Mouse (Mus musculus): ENCODE results near the gene H2-T3. TPM values are rescaled to one million over a fixed set of nuclear protein-coding genes. Genes with fewer than 3 reads are reported as not detected.
"Not testable (repeated sequence)": the region's sequence is repeated elsewhere in the genome, so short reads cannot be mapped to it uniquely, and the experiment has no call there.

Gene H2-T3
- polyA plus RNA-seq, 1 experiment from 2014 or later, result 0.08 TPM

DNA sequence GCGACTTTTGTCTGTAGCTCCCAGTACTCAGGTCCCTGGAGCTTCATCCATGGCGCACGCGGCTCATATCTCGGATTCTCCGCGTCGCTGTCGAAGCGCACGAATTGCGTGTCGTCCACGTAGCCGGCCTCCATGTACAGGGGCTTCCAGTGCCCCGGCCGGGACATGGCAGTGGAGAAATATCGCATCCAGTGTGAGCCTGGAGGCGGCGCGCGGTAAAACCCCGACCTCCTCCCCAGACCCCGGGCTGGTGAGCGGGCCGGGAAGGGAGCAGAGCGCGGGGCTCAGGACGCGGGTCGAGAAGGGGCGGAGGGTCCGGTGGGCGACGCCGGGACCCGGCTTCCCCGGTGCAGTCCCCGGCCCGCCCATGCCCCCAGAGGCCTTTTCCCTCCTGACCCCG lies 15.8 kb upstream of the H2-T3 start:
- peak overlapping the region; percentile 51 for H3K4me3 ChIP-seq
- H3K9me3 ChIP-seq, result no peaks in the 10 kb centered on the region
- no peaks in the 10 kb centered on the region for H3K36me3 ChIP-seq
- H3K27ac ChIP-seq (replicated peaks), result no peak overlapping the region
- H3K9ac ChIP-seq, result peak overlapping the region; percentile 63
- H3K27me3 ChIP-seq (replicated peaks), result peaks cover 99% of the 10 kb centered on the region
- peaks cover 12% of the 10 kb centered on the region for H3K4me1 ChIP-seq
- WGBS, result under 1% methylated on average over 27 of the region's 41 CpGs
- H3K4me2 ChIP-seq, result peak overlapping the region; percentile 79
- ATAC-seq (ENCODE audit: extremely low read depth, insufficient number of reproducible peaks, low FRiP score, low TSS enrichment), result no peak

DNA sequence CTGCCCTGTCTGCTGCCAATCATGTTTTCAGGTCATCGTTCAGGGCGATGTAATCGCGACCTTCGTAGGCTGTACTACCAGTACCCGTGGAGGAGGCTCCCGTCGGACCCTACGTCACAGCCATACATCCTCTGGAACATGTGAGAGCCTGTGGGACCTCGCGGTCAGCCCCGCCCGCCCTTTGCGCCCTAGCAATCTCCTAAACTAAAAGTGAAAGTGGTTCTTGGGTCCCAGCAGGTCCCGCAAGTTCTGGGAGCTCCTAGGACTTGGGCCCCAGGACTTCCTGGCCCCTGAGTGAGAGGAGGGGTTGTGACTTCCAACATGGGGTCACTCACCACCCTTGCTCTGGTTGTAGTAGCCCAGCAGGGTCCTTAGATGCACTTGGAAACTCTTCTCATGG lies 15.4 kb upstream of the H2-T3 start:
- Histone ChIP-seq H3K9me3 (no peaks in the 10 kb centered on the region), H3K27me3 (replicated peaks) (peaks cover 98% of the 10 kb centered on the region), H3K4me3 (peak overlapping the region; percentile 51), H3K4me1 (peaks cover 12% of the 10 kb centered on the region), H3K9ac (peak overlapping the region; percentile 63; the same call in 1 of the 2 replicates), H3K27ac (replicated peaks) (no peak overlapping the region), H3K36me3 (no peaks in the 10 kb centered on the region), H3K4me2 (peak overlapping the region; percentile 79)
- WGBS, result under 1% methylated on average over 15 of the region's 15 CpGs
- no peak for ATAC-seq (ENCODE audit: extremely low read depth, insufficient number of reproducible peaks, low FRiP score, low TSS enrichment)

DNA sequence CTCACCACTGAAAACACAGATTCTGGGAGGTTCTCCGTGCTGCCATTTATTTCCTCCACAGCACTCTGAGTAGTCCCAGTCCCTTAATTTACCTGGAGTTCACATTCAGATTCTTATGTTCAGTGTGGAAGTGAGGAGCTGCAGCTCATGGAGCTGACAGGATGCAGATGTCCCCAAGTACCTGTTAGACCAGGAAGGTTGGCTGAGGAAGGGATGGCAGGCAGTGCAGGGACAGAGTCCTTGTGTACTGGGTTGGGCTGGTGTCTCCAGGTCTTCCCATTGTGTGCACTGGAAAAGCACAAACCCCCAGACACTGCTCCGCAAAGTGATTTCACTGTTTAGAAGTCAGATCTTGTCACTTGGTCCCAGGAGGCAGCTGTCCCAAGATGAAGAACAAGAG lies 11.8 kb upstream of the H2-T3 start:
- WGBS, result 81% methylated on average over 2 of the region's 2 CpGs
- H3K4me2 ChIP-seq, result no peak overlapping the region
- H3K27me3 ChIP-seq (replicated peaks), result peaks cover 95% of the 10 kb centered on the region
- ATAC-seq (ENCODE audit: extremely low read depth, insufficient number of reproducible peaks, low FRiP score, low TSS enrichment), result no peak
- no peaks in the 10 kb centered on the region for H3K36me3 ChIP-seq
- H3K27ac ChIP-seq (replicated peaks), result no peak overlapping the region
- H3K4me3 ChIP-seq, result no peak overlapping the region
- peaks cover 12% of the 10 kb centered on the region for H3K4me1 ChIP-seq
- no peak overlapping the region for H3K9ac ChIP-seq
- no peaks in the 10 kb centered on the region for H3K9me3 ChIP-seq

DNA sequence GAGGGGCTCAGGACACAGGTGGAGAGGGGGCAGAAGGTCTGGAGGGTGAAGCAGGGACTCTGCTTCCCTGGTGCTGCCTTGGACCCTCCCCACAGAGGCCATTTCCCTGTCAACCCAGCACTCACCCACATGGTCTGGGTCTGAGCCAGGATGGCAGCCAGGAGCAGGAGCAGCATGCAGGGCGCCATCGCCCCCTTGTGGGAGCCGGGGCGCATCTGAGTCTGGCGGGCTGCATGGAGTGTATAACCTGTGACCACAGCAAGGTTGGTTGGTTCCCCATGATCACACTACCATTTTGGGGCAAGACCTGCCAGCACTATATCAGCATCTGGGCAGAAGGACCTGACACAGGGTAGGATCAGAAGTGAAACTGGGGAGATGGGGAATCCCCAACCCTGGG lies 8.2 kb upstream of the H2-T3 start:
- no peak overlapping the region for H3K4me3 ChIP-seq
- no peak overlapping the region for H3K9ac ChIP-seq
- no peak for ATAC-seq (ENCODE audit: extremely low read depth, insufficient number of reproducible peaks, low FRiP score, low TSS enrichment)
- H3K36me3 ChIP-seq, result no peaks in the 10 kb centered on the region
- 8% methylated on average over 5 of the region's 5 CpGs for WGBS
- no peaks in the 10 kb centered on the region for H3K9me3 ChIP-seq
- H3K27me3 ChIP-seq (replicated peaks), result peaks cover 83% of the 10 kb centered on the region
- H3K27ac ChIP-seq (replicated peaks), result no peak overlapping the region
- no peak overlapping the region for H3K4me2 ChIP-seq
- no peaks in the 10 kb centered on the region for H3K4me1 ChIP-seq

DNA sequence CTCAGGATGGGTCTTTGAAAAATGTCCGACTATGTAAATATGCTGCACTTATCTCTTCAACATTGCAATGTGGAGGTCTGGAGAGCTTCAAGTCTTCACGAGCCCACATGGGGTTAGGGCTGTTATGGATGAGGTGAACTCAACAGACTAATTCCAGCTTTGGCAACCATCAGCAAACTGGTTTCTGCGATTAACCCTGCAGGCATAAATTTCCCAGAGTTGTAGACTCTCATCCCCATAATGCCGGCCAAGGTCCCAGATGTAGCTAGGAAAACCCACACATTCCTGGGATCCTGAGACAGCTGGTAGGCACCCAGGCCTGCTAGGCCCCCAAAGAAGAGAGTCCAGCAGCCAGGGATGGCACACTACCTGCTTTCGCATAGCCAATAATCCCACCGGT lies 4.4 kb upstream of the H2-T3 start:
- no peak overlapping the region for H3K4me3 ChIP-seq
- H3K4me1 ChIP-seq, result no peaks in the 10 kb centered on the region
- no peak overlapping the region for H3K27ac ChIP-seq (replicated peaks)
- H3K36me3 ChIP-seq, result no peaks in the 10 kb centered on the region
- no peak overlapping the region for H3K9ac ChIP-seq
- no peak overlapping the region for H3K4me2 ChIP-seq
- no peak for ATAC-seq (ENCODE audit: extremely low read depth, insufficient number of reproducible peaks, low FRiP score, low TSS enrichment)
- no peaks in the 10 kb centered on the region for H3K9me3 ChIP-seq
- 66% methylated on average over 6 of the region's 6 CpGs for WGBS
- H3K27me3 ChIP-seq (replicated peaks), result peaks cover 83% of the 10 kb centered on the region

DNA sequence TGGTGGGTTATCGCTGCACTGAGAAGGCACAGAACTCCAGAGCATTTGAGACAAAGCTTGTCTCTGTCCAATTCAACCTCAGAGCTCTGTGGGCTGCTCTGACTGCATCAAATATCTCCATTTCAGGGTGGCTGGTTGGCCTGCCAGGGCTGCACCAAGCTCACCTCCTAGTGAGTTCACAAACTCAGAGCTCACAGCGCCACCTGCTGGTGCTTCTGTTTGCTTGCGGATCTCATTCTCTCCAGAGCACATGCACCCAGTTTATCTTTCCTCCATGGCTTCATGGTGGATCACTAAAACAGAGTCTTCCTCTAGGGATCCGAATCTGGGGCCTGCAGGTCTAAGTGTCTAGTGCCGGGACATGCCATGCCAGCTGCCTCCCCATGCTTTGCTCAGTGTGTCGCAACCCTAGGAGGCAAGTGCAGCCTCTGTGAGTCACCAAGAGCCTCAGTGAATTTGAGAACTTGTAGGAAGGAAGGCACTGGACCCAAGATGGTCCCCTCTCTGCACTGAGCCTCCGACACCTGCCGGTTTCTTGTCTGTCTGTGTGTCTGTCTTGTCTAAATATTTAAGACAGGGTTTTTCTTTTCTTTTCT lies 3.6 kb upstream of the H2-T3 start:
- ATAC-seq (ENCODE audit: extremely low read depth, insufficient number of reproducible peaks, low FRiP score, low TSS enrichment), result no peak

DNA sequence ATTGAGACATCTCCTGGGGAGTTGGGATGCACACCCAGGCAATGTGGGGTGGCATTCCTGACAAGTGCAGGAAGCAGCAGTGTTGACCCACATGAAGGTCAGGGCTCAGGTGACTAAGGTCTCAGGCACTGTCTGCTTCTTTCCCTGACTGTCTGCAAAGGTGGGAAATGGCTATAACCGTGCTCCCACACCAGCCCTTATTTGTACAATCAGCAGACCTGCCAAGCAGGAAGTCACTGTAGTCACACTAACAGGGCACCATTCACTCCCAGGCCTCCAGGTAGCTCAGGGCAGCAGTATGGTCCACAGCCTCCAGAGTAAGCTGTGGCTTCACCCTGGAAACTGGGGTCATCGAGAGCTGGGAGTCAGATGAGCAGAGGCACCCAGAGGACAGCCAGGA lies 2.3 kb upstream of the H2-T3 start:
- no peak overlapping the region for H3K4me2 ChIP-seq
- no peak overlapping the region for H3K27ac ChIP-seq (replicated peaks)
- no peak for ATAC-seq (ENCODE audit: extremely low read depth, insufficient number of reproducible peaks, low FRiP score, low TSS enrichment)
- H3K4me3 ChIP-seq, result no peak overlapping the region
- H3K4me1 ChIP-seq, result no peaks in the 10 kb centered on the region
- H3K36me3 ChIP-seq, result no peaks in the 10 kb centered on the region
- no peaks in the 10 kb centered on the region for H3K9me3 ChIP-seq
- peaks cover 84% of the 10 kb centered on the region for H3K27me3 ChIP-seq (replicated peaks)
- 44% methylated on average over 2 of the region's 2 CpGs for WGBS
- H3K9ac ChIP-seq, result no peak overlapping the region

More for the DNA sequence above, 3.6 kb upstream of the H2-T3 start:
- Histone ChIP-seq H3K27ac (replicated peaks) (no peak overlapping the region), H3K9me3 (no peaks in the 10 kb centered on the region), H3K4me2 (no peak overlapping the region), H3K9ac (no peak overlapping the region), H3K27me3 (replicated peaks) (peaks cover 84% of the 10 kb centered on the region), H3K4me3 (no peak overlapping the region), H3K4me1 (no peaks in the 10 kb centered on the region), H3K36me3 (no peaks in the 10 kb centered on the region)
- 29% methylated on average over 8 of the region's 8 CpGs for WGBS

DNA sequence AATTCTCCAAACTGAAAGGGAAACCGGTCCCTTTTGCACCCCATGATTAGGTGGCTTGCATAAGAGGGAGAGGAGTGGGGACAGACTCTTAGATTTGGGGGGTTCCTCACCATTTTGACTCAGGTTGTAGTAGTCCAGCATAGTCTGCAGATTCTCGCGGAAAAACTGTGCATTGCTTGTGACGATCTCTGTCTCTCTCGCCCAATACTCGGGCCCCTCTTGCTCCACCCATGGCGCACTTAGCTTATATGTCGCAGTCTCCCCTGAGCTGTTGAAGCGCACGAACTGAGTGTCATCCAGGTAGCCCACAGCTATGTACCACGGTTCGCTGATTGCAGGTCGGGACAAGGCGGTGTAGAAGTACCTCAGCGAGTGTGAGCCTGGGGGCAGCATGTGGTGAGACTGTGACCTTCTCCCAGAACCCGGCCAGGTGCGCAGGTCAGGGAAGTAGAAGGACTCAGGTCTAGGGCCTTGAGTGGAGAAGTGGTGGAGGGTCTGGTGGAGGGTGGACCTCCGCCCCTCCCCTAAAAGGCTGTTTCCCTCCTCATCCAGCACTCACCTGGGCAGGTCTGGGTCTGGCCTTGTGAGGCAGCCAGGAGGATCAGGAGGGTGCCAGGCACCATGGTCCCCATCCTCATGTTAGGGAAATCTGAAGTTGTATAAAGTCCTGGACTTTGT lies 457 bp downstream of the H2-T3 start:
- Histone ChIP-seq H3K9ac (no peak overlapping the region), H3K9me3 (no peaks in the 10 kb centered on the region), H3K27me3 (replicated peaks) (peaks cover 94% of the 10 kb centered on the region), H3K4me2 (no peak overlapping the region), H3K27ac (replicated peaks) (no peak overlapping the region), H3K4me1 (no peaks in the 10 kb centered on the region), H3K4me3 (no peak overlapping the region), H3K36me3 (no peaks in the 10 kb centered on the region)
- no peak for ATAC-seq (ENCODE audit: extremely low read depth, insufficient number of reproducible peaks, low FRiP score, low TSS enrichment)
- 26% methylated on average over 18 of the region's 18 CpGs for whole genome bisulfite sequencing

DNA sequence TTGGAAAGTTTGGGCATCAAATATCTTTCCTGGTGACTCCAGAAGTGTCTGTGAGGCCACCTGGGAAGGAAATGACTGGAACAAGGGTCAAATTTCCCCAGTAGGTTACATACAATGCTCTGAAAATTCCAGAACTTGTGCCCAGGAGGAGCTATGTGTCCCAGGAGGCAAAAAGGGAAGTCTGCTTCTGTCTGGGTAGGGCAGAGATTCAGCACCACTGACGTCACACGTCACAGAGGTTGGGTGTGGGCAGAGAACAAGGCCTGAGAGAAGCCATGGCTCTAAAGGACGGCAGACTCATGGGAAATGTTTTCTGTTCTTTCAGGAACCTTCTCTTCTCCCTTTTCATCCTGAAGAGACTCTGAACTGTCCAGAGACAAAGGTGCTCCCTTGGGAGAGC lies 2.5 kb downstream of the H2-T3 start:
- ATAC-seq (ENCODE audit: extremely low read depth, insufficient number of reproducible peaks, low FRiP score, low TSS enrichment), result no peak
- Histone ChIP-seq H3K4me2 (no peak overlapping the region), H3K9me3 (no peaks in the 10 kb centered on the region), H3K9ac (no peak overlapping the region), H3K27me3 (replicated peaks) (peaks cover 95% of the 10 kb centered on the region), H3K27ac (replicated peaks) (no peak overlapping the region), H3K4me3 (no peak overlapping the region), H3K36me3 (no peaks in the 10 kb centered on the region), H3K4me1 (no peaks in the 10 kb centered on the region)
- WGBS, result 53% methylated on average over 3 of the region's 3 CpGs

DNA sequence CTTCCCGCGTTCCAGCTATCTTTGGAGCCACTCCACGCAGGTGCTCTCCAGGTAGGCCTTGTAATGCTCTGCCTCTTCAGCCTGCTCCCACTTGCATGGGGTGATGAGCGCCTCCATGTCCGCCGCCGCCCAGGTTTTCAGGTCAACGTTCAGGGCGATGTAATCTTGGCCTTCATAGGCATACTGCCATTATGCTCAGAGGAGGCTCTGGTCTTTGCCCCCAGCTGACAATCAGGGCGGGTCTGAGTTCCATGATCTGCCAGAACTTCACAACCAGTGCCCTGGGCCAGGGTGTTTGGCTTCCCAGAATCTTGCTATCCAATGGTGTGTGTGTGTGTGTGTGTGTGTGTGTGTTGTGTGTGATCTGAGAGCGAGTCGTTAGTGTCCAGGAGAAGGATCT lies 7.9 kb downstream of the H2-T3 start:
- no peak overlapping the region for H3K9ac ChIP-seq
- ATAC-seq (ENCODE audit: extremely low read depth, insufficient number of reproducible peaks, low FRiP score, low TSS enrichment), result no peak
- WGBS, result 68% methylated on average over 12 of the region's 12 CpGs
- H3K4me2 ChIP-seq, result no peak overlapping the region
- H3K4me1 ChIP-seq, result no peaks in the 10 kb centered on the region
- no peaks in the 10 kb centered on the region for H3K9me3 ChIP-seq
- H3K4me3 ChIP-seq, result no peak overlapping the region
- no peaks in the 10 kb centered on the region for H3K36me3 ChIP-seq
- H3K27ac ChIP-seq (replicated peaks), result no peak overlapping the region
- peaks cover 80% of the 10 kb centered on the region for H3K27me3 ChIP-seq (replicated peaks)

DNA sequence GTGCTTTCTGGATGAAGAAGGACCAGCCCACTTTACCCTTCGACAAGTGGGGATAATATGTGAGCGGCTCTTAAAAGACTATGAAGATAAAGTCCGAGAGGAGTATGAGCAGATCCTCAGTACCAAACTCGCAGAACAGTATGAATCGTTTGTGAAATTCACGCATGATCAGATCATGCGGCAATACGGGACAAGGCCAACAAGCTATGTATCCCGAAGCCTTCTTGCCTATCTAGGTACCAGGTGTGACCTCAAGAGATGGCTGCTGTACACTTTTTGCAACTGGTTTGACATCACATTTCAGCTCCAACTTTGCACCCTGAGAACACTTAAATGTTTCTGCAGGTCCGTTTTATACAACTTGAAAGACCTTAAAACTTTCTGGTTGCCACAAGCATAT lies 10.6 kb downstream of the H2-T3 start:
- Histone ChIP-seq H3K4me2 (peak overlapping the region; percentile 73), H3K27me3 (replicated peaks) (peaks cover 52% of the 10 kb centered on the region), H3K4me3 (peak overlapping the region; percentile 50), H3K9ac (peak overlapping the region; percentile 62; the same call in 1 of the 2 replicates)
- H3K4me1 ChIP-seq; H3K27ac ChIP-seq (replicated peaks); ATAC-seq (ENCODE audit: extremely low read depth, insufficient number of reproducible peaks, low FRiP score, low TSS enrichment); H3K9me3 ChIP-seq; H3K36me3 ChIP-seq: not testable (repeated sequence)
- WGBS, result 20% methylated on average over 10 of the region's 10 CpGs

DNA sequence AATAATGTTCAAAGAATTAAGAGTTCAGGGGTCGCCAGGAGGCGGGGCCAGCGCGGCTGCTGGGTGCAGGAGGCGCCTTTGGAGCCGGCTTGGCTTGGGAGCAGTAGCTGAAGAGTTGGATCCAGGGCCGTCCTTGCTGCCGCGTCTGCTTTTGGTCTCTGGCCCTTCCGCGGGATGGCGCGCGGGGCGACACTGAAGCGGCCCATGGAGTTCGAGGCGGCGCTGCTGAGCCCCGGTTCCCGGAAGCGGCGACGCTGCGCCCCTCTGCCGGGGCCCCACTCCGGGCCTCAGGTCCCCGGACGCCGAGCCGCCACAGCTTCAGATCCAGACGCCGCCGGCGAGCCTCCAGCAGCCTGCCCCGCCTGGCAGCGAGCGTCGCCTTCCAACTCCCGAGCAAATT lies 11.1 kb downstream of the H2-T3 start:
- H3K36me3 ChIP-seq; H3K27ac ChIP-seq (replicated peaks); ATAC-seq (ENCODE audit: extremely low read depth, insufficient number of reproducible peaks, low FRiP score, low TSS enrichment); H3K4me1 ChIP-seq; H3K9me3 ChIP-seq: not testable (repeated sequence)
- peak overlapping the region; percentile 50 for H3K4me3 ChIP-seq
- peaks cover 52% of the 10 kb centered on the region for H3K27me3 ChIP-seq (replicated peaks)
- peak overlapping the region; percentile 73 for H3K4me2 ChIP-seq
- under 1% methylated on average over 40 of the region's 40 CpGs for WGBS
- H3K9ac ChIP-seq, result peak overlapping the region; percentile 62
